Mouse (Mus musculus): ENCODE data around the gene Ugt1a10.
"Not testable (repeated sequence)": the region's sequence is repeated elsewhere in the genome, so short reads cannot be mapped to it uniquely, and the experiment has no call there.

Gene Ugt1a10

DNA sequence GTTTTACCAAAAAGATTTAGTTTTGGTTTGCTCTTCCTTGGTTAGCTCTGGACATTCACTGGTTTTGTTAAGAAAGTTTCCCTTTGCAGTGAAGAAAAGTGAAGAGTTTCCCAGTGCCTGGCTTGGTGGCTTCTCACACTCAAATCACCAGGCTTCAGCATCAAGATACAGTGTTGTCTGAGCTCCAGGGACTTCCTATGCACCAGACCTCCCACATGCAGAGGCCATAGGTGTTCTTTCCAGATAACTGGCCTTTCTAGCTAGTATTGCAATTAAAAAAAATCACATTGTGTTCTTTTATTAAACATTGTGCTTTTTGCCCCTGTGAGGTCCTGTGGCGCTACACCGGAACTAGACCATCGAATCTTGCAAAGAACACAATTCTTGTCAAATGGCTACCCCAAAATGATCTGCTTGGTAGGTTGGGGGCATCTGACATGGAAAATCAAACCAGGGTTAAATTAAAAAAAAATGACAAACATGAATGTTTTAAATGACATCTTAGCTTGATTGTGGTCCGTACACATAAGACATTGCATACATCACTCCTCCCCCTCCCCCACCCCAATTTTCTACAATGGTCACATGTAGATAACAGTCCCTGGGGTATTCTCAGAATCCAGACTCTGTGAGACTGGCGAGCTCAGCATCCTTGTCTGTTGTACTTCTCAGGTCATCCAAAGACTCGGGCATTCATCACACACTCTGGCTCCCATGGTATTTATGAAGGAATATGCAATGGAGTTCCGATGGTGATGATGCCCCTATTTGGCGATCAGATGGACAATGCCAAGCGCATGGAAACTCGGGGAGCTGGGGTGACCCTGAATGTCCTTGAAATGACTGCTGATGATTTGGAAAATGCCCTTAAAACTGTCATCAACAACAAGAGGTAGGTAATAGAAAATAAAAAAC lies 160.5 kb downstream of the Ugt1a10 start:
- DNase-seq (ENCODE audit: low spot score), result no peak

DNA sequence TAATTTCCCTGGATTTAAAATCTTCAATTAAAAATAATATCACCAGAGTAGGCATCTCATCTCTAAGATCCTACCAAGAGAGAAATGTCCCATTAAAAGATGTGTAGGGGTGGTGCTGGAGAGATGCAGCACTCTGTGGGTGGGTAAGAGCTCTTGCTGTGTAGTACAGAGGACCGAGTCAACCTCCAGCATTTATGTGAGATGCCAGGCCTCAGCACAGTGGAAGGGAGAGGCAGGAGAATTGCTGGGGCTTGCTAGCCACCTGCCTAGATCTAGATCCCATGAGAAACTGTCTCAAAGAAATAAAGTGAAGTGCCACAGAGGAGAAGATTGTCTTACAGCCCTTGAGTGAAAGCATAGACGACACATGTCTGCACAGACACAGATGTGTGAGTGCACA lies 161.4 kb downstream of the Ugt1a10 start:
- no peak for DNase-seq (ENCODE audit: low spot score)

GRCm38 (mm10) chr1:88217144-88217543 lies 162.0 kb downstream of the Ugt1a10 start:
- no peak for DNase-seq (ENCODE audit: low spot score)

GRCm38 (mm10) chr1:88217576-88217975 lies 162.4 kb downstream of the Ugt1a10 start:
- DNase-seq (ENCODE audit: low spot score), result no peak

GRCm38 (mm10) chr1:88218051-88218450 lies 162.9 kb downstream of the Ugt1a10 start:
- DNase-seq (ENCODE audit: low spot score), result no peak

GRCm38 (mm10) chr1:88218591-88218990 lies 163.4 kb downstream of the Ugt1a10 start:
- no peak for DNase-seq (ENCODE audit: low spot score)

DNA sequence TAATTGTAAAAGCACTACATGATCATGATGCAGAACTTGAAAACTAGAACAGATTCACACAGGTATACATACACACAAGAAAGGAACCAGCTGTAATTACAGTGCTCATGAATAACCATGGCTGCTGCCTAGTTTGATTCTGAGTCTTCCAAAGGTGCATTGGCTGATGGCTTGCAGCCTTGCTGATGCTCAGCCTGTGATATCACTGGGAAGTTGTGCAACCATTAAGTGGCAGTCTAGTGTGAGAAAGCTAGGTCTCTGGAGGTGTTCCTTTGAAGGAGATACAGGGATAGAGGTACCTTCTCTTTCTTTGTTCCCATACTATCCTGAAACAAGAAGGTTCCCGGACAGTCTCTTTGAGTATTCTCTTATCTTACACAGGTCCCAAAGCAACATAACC lies 163.9 kb downstream of the Ugt1a10 start:
- DNase-seq (ENCODE audit: low spot score), result no peak

- no peak for DNase-seq (ENCODE audit: low spot score)
These were observed 165.1 kb downstream of the Ugt1a10 start for GRCm38 (mm10) chr1:88220336-88220735.

DNA sequence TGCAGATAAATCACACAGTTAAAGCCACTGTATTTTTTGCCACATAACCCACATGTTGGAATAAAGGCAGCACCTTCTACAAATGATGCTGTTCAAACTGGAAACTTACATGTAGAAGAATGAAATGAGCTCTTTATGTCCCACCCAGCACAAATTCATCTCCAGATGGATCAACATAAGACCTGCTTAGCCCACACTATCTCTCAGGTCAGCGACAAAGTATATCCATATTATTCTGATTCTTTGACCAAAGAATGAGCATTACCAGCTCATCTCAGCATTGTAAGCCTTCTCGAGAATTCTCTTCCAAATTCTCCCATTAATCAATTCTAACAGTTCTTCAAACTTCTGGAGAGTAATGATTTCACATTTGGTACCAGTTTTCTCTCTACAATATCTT lies 167.0 kb downstream of the Ugt1a10 start:
- no peak for DNase-seq (ENCODE audit: low spot score)

GRCm38 (mm10) chr1:88223011-88223515 lies 167.9 kb downstream of the Ugt1a10 start:
- DNase-seq (ENCODE audit: low spot score), result not testable (repeated sequence)

DNA sequence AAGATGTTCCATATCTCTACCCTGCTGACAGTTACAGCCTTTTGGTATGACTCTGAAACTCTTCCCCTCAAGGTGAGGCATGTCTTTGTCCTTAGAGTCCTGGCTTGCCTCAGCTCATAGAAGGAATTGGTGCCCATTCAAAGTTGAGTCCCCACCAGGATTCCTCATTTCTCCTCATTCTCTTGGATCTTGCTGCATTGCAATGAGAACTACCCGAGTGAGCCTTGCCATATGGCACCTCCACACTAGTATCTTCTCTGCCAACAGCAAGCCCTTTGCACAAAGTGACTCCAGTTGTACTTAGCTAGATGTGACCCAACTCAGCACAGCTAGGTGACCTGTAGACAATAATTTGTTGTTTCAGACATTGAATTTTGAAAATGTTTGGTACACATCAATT lies 168.4 kb downstream of the Ugt1a10 start:
- DNase-seq (ENCODE audit: low spot score), result peak; percentile 7

- peak; percentile 58 for DNase-seq (ENCODE audit: low spot score)
These were observed 169.0 kb downstream of the Ugt1a10 start for GRCm38 (mm10) chr1:88224029-88224776.

DNA sequence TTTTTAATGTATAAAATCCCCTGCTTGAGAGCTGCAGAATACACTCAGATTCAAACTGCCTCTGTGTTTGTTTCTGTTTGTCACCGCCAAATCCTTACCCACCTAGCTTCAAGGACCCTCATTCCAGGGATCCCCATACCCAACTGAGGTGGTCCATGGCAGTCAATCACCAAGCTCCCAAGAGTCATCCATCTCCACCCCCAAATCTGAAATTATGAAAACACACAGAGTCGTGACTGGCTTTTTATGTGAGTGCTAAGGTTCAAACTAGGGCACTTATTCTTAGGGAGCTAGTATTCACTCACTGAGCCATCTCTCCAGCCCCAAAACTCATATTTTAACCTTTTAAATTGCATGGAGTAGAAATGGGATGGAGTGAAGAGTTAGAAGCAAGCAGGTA lies 170.1 kb downstream of the Ugt1a10 start:
- DNase-seq (ENCODE audit: low spot score), result not testable (repeated sequence)

- DNase-seq (ENCODE audit: low spot score), result no peak
These were observed 170.6 kb downstream of the Ugt1a10 start for GRCm38 (mm10) chr1:88225741-88226140.

GRCm38 (mm10) chr1:88226670-88227379 lies 171.6 kb downstream of the Ugt1a10 start, which contains the start of gene Mroh2a:
Mroh2a (plus strand) TSS chr1:88226986.
- DNase-seq (ENCODE audit: low spot score), result no peak

GRCm38 (mm10) chr1:88227482-88227881 lies 172.3 kb downstream of the Ugt1a10 start:
- DNase-seq (ENCODE audit: low spot score), result peak; percentile 8

DNA sequence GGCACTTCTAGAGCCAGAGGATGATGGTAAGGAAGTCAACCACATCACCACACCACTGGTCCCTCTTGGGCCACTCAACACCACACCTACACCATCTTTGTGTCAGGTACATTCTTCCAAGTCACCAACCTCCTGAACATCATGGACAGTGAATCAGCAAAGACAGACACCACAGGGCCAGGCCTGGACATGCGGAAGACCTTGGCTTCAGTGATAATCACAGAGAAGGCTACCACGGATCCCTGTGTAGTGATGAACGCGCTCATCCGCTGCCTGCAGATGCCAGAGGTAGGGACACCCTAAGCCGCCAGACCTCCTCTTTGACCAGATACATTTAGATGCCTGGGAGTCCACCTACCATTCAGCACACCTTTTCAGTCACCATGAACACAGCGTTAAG lies 172.9 kb downstream of the Ugt1a10 start:
- no peak for DNase-seq (ENCODE audit: low spot score)

DNA sequence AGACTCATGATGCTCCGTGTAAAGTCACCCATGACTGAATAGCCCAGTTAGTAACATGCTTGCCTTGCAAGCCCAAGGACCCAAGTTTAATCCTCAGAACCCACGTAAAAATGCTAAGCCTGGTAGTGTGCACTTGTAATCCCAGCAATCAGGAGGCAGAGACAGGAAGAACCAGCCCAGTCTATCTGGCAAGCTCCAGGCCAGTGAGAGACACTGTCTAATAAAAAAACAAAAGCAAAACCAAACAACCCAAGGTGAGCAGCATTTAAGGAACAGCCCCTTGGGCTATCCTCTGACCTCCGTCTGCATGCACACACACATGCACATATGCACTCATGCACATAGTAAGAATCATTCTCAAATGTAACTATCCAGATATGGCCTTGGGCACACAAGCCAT lies 174.4 kb downstream of the Ugt1a10 start:
- DNase-seq (ENCODE audit: low spot score), result no peak

DNA sequence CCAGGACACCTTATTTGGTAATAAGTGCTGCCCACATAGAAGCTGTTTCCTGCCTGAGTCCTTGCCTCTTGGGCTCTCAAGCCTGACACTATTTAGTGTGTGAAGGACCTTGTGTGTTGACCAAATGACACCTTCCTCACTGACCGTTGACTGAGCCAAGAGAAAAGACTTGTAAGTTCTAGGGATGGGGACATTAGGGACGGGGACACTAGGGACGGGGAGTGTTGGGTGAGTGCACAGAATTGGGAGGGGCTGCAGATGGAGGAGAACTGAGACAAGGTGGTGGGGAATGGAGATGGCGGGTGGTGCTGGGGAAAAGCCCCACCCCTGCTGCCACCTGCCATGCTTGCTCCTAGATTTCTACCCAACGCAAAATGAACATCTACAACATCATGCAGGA lies 174.8 kb downstream of the Ugt1a10 start:
- DNase-seq (ENCODE audit: low spot score), result no peak

DNA sequence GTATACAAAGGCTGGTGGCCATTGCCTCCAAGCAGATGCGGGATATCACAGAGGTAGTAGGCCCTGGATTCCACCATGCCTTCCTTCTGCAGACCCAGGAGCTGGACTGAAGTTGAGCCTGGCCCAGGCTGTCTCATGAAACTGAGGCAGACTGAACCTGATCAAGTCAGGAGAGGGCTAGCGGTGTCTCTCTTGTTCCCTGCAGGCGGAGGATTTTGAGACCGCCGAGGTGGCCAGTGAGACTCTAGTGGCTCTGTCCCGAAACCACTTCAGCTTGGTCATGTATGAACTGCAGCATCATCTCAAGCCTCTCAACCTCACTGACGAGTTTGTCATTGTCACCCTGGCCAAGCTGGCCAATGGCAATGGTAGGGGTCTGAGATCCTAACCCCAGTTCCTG lies 175.2 kb downstream of the Ugt1a10 start:
- no peak for DNase-seq (ENCODE audit: low spot score)

DNA sequence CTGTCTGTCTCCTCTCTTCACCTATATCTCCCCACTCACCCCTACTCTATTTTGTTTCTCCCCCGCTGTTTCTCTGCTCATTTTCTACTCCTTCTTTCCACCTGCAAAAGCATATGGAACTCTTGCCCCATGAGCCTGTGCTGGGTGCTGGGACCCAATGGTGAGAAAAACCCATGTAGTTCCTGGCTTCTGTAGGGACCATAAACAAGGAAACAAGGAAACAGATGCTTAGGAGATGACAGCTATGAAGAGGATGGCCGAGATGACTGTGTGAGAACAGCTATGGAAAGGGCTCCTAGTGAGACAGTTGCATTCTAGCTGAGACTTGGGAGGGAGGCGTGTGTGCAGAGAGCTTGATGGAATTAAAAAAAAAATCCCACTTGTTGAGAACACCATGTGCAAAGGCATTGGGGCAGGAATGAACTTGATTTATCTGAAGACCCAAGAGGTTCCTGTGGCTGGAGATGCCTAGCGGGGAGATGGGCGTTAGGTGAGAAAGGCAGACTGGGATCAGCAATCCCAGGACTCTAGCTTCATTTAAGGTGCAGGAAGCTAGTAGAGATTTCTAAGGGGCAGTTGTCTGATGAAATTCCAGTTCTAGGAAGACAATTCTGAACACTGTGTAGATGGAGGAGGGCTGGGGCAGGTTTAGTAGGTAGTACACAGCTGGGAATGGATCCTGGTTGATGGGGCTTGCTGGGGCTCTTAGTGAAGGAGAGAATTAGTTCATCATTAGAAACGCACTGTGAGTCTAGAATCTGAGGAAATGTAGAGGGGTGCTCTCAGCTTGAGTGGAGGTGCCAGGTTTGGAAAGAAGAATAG lies 176.0 kb downstream of the Ugt1a10 start:
- DNase-seq (ENCODE audit: low spot score), result no peak

Measured in ovary, postnatal 10 days (tissue).